Mouse (Mus musculus) erythroblast, embryonic 14.5 days (primary cell): Measurements from ENCODE around the gene Emd. TPM values are rescaled to one million over a fixed set of nuclear protein-coding genes. Genes with fewer than 3 reads are reported as not detected.
A peak's percentile ranks its signal among the peaks of the same experiment; 100 is the strongest.

Experiments used
- H3K27me3 ChIP-seq: 2 replicates; pipeline ENCODE4 v1.6.1; 2012; ENCODE audit warnings: inconsistent platforms; ENCODE audit not compliant: control insufficient read depth
- H3K36me3 ChIP-seq: 2 replicates; pipeline ENCODE4 v1.6.1; 2012; ENCODE audit warnings: mild to moderate bottlenecking, inconsistent platforms; ENCODE audit not compliant: control insufficient read depth
- H3K4me1 ChIP-seq: 2 replicates; pipeline ENCODE4 v1.6.1; 2012; ENCODE audit warnings: inconsistent platforms; ENCODE audit not compliant: control insufficient read depth
- H3K4me3 ChIP-seq: replicated peaks from 2 replicates; pipeline ENCODE3; 2012; ENCODE audit warnings: moderate library complexity, mild to moderate bottlenecking, inconsistent platforms
- H3K9me3 ChIP-seq: 2 replicates; pipeline ENCODE4 v1.6.1; 2012; ENCODE audit warnings: low read length, inconsistent platforms, mixed read lengths; ENCODE audit not compliant: control insufficient read depth
- GATA1 ChIP-seq: IDR thresholded peaks from 2 replicates; pipeline ENCODE4 v1.6.1; 2012; ENCODE audit warnings: low read length, inconsistent platforms, mixed read lengths
- TAL1 ChIP-seq: IDR thresholded peaks from 3 replicates; pipeline ENCODE4 v1.6.1; 2012; ENCODE audit warnings: low read length, inconsistent platforms, mixed read lengths
- polyA plus RNA-seq: library from polyadenylated mRNA; stranded (reverse); fragments of >175 nt; gene quantifications from 2 replicates; pipeline ENCODE4 v1.2.3, GENCODE M21; 2012

The Emd gene
- polyA plus RNA-seq, 1 experiment = 2.0 TPM

DNA sequence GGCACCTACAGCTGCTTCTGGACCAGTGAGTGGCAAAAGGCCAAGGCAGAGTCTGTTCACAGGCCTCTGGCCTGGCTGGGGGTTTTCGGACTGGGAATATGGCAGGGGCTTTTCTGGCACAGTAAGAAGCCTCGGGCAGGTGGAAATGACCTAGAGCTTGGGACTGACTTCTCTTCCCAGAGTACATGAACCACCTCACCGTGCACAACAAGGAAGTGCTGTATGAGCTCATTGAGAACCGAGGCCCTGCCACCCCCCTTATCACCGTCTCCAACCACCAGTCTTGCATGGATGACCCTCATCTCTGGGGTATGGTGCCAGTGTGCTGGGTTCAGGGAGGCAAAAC lies 28.6 kb downstream of the Emd start:
- TF ChIP-seq GATA1 = no peak
- no peak for TF ChIP-seq TAL1
- Histone ChIP-seq H3K36me3 (peaks cover 29% of the 10 kb centered on the region), H3K4me3 (peak overlapping the region; percentile 73), H3K9me3 (peaks cover 4% of the 10 kb centered on the region; the same call in 1 of the 2 replicates), H3K4me1 (peaks cover 38% of the 10 kb centered on the region), H3K27me3 (peaks cover 5% of the 10 kb centered on the region; the same call in 1 of the 2 replicates)

DNA sequence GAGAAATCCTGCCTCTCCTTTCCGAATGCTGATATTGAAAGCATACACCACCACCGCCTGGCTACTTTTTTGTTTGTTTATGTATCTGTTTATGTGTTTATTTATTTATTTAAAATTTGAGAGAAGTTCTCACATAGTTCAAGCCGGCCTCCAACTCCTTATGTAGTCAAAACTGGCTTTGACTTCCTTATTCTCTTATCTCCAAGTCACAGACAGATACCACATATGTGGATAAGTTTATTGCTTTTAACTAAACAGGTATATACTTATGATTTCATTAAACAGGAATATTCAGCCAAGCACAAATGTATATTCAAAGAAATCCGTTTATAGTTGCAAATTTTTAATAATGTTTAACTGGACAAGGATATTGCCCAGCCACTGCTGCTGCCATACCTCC lies 38.9 kb downstream of the Emd start:
- no peaks in the 10 kb centered on the region; the same call in 1 of the 2 replicates for H3K27me3 ChIP-seq
- H3K4me3 ChIP-seq = no peak overlapping the region
- H3K36me3 ChIP-seq = peaks cover 21% of the 10 kb centered on the region
- TF ChIP-seq GATA1 (no peak), TAL1 (no peak)
- peaks cover 3% of the 10 kb centered on the region; the same call in 1 of the 2 replicates for H3K9me3 ChIP-seq
- peaks cover 18% of the 10 kb centered on the region for H3K4me1 ChIP-seq

DNA sequence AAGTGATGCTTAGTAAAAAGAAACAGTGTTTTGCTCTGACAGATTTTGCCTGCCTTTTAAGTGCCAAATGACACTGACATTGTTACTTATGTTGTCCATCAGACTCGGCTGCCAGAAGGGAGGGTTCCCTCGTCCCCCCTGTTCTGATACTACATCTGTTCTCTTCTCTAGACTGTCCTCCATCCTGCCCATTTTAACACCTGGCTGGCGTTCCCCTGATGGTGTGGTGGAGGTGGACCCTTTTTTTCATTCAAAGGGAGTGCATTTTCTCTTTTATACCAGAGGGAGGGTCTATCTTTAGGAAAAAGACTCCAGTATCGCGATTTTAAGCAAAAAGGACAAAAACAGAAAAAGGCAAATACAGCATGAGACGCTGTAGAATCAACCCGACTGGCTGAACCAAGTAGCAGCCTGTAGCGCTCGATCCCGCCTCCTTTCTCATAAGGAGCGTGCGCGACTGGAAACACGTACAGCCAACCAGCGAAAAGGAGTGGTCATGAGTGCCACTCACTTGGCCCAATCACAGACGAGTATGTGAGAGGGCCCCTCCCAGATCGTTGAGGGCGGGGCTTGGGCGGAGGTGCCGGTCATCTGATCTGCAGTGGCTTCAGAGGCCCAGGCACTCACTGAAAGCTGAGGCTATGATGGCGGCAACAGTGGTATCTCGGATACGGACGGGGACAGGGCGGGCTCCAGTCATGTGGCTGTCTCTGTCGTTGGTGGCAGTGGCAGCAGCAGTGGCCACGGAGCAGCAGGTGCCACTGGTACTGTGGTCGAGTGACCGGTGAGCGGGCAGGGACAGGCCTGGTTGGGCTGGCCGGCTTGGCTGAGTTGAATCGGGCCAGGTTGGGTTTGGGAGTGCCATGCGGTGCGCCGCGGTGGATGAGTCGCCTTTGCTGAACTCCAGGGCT lies 42.3 kb downstream of the Emd start, which contains the start of gene Atp6ap1:
Atp6ap1 (plus strand) TSS at position 560 of the 911 bp plus-strand sequence.
- Histone ChIP-seq H3K36me3 (peaks cover 35% of the 10 kb centered on the region), H3K9me3 (peaks cover 3% of the 10 kb centered on the region; the same call in 1 of the 2 replicates), H3K27me3 (no peaks in the 10 kb centered on the region; the same call in 1 of the 2 replicates), H3K4me3 (peak within 1 kb of the TSS; percentile 83), H3K4me1 (peaks cover 39% of the 10 kb centered on the region)
- TF ChIP-seq TAL1 (no peak), GATA1 (no peak)

DNA sequence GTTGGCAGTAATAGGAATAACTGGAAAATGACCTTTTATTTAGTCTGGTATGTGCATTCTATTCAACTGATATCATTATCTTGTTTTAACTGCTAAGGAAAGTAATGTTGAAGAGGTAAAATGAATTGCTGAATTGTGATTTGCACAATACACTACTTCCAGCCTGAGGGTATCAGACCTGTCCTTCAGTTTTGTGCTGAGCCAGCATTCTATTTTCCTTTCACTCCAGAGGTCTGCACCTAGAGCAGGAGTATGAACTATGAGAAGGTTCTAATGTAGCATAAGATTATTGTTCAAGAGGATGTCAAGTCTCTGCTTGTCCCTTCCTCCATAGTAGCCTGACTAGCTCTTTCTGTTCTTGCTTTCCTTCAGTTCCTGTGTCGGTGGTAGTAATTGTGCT lies 43.9 kb downstream of the Emd start:
- TF ChIP-seq GATA1 (no peak), TAL1 (no peak)
- H3K4me1 ChIP-seq = peaks cover 39% of the 10 kb centered on the region
- H3K9me3 ChIP-seq = peaks cover 3% of the 10 kb centered on the region; the same call in 1 of the 2 replicates
- H3K36me3 ChIP-seq = peaks cover 51% of the 10 kb centered on the region
- no peaks in the 10 kb centered on the region; the same call in 1 of the 2 replicates for H3K27me3 ChIP-seq
- peak overlapping the region; percentile 53 for H3K4me3 ChIP-seq

DNA sequence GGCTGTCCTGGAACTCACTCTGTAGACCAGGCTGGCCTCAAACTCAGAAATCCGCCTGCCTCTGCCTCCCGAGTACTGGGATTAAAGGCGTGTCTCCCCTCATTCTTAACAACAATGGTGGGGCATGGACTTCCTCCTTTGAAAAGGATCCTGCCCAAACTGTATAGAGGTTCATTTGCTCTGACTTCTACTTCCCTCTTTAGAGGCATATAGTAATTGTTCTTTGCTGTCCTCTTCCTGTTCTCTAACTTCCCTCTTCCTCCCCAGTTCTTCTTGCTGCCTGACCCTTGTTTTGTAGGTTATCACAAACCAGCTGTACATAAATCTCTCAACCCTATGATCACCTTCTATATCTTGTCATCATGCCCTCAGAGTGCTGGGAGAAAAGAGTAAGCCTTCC lies 45.2 kb downstream of the Emd start:
- H3K4me1 ChIP-seq = peaks cover 42% of the 10 kb centered on the region
- TF ChIP-seq GATA1 = no peak
- no peak for TF ChIP-seq TAL1
- no peaks in the 10 kb centered on the region; the same call in 1 of the 2 replicates for H3K27me3 ChIP-seq
- no peak overlapping the region for H3K4me3 ChIP-seq
- peaks cover 3% of the 10 kb centered on the region; the same call in 1 of the 2 replicates for H3K9me3 ChIP-seq
- H3K36me3 ChIP-seq = peaks cover 62% of the 10 kb centered on the region

DNA sequence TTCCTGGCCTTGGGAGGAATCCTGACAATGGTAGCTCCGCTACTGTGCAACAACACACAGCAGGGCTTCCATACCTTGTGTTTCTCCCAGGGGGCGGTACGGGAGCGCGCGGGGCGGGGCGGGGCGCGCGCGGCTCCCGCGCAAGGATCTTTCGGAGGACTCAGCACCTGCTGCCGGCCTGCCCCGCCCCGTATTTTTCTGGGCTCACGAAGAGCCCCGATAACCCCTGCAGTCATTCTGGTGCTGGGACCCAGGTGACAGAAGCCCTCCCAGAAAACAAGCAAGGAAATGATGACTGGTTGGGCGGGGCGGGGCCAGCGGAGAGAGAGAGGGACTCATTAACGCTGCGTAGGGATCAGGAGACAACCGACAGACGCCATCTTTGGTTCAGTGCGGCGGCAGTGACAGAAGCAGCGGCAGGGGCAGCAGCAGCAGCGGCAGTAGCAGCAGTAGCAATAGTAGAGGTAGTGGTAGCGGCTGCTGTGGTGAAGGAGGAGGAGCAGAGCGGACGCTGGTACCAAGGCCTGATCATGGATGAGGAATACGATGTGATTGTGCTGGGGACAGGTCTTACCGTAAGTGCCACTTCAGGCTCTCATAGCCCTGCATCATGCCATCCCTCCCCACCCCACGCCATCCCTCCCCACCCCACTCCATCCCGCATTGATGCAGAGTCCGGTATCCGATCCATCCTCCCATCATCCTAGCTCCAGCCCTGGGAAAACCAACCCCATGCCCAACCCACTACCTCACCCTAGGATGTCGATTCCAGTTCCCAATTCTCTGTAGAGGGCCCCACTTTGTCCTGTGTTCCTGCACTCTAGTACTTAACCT lies 50.6 kb downstream of the Emd start, which contains the start of gene Gdi1:
Gdi1 (plus strand) TSS at position 132 of the 834 bp plus-strand sequence.
- peaks cover 29% of the 10 kb centered on the region for H3K4me1 ChIP-seq
- no peaks in the 10 kb centered on the region for H3K27me3 ChIP-seq
- H3K9me3 ChIP-seq = no peaks in the 10 kb centered on the region
- peaks cover 83% of the 10 kb centered on the region for H3K36me3 ChIP-seq
- TF ChIP-seq TAL1 = no peak
- no peak for TF ChIP-seq GATA1
- H3K4me3 ChIP-seq = peak within 1 kb of the TSS; percentile 88

Other genes starting within 250 kb of the Emd start
- 16.2 and 16.9 TPM in 2 replicates for gene Irak1, start 230.8 kb upstream of the Emd start, polyA plus RNA-seq
- not detected in 2 replicates for gene Opn1mw, start 127.2 kb upstream of the Emd start, polyA plus RNA-seq
- gene Mecp2, start 119.3 kb upstream of the Emd start, polyA plus RNA-seq = 4.4 and 5.4 TPM in 2 replicates
- gene Tex28, start 86.8 kb upstream of the Emd start, polyA plus RNA-seq = not detected in 2 replicates
- gene Tktl1, start 77.4 kb upstream of the Emd start, polyA plus RNA-seq = not detected in 2 replicates
- gene Flna, start 4.9 kb upstream of the Emd start, polyA plus RNA-seq = 0.80 and 0.87 TPM in 2 replicates
- 129 and 134 TPM in 2 replicates for gene Rpl10, start 16.1 kb downstream of the Emd start, polyA plus RNA-seq
- 1.3 and 2.1 TPM in 2 replicates for gene Taz, start 27.2 kb downstream of the Emd start, polyA plus RNA-seq
- 0.25 and 0.32 TPM in 2 replicates for gene Dnase1l1, start 27.6 kb downstream of the Emd start, polyA plus RNA-seq
- 2.6 and 2.8 TPM in 2 replicates for gene Atp6ap1, start 42.4 kb downstream of the Emd start, polyA plus RNA-seq
- gene Gdi1, start 50.3 kb downstream of the Emd start, polyA plus RNA-seq = 3.4 and 4.0 TPM in 2 replicates
- 4.8 and 5.6 TPM in 2 replicates for gene Fam50a, start 58.3 kb downstream of the Emd start, polyA plus RNA-seq
- gene Plxna3, start 74.4 kb downstream of the Emd start, polyA plus RNA-seq = 0.01 and 0.02 TPM in 2 replicates
- gene Lage3, start 98.9 kb downstream of the Emd start, polyA plus RNA-seq = 0.85 and 1.0 TPM in 2 replicates
- 3.5 and 5.0 TPM in 2 replicates for gene Ubl4a, start 118.5 kb downstream of the Emd start, polyA plus RNA-seq
- 0.06 and 0.07 TPM in 2 replicates for gene Slc10a3, start 118.7 kb downstream of the Emd start, polyA plus RNA-seq
- gene Fam3a, start 138.6 kb downstream of the Emd start, polyA plus RNA-seq = 0.35 and 0.84 TPM in 2 replicates
- gene Ikbkg, start 138.6 kb downstream of the Emd start, polyA plus RNA-seq = 1.5 and 2.3 TPM in 2 replicates
- 2.0 and 2.2 TPM in 2 replicates for gene G6pdx, start 174.5 kb downstream of the Emd start, polyA plus RNA-seq
- gene Gm6880, start 226.7 kb downstream of the Emd start, polyA plus RNA-seq = not detected in 2 replicates